Mouse (Mus musculus): ENCODE measurements around the gene Tgfb2.

The Tgfb2 gene

DNA sequence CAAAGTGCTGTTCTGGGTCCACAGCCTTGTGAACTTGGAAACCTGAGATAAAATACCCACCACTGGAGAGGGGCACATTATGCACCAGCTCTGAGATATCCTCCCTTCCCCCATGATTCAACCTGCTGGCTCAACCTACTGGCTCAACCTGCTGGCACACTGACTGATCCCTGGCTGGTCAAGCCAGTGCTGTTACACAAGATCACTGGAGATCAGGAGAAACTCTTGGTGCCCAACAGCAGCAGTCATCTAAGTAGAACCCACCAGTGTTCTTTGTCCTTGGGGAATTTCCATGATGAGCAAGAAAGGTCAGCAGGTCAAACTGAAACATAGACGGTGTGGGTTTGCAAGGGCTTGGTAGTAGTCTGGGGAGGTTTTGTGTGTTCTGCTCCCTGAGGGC, 49.6 kb downstream of the Tgfb2 start:
- DNase-seq (ENCODE audit: low spot score): no peak

DNA sequence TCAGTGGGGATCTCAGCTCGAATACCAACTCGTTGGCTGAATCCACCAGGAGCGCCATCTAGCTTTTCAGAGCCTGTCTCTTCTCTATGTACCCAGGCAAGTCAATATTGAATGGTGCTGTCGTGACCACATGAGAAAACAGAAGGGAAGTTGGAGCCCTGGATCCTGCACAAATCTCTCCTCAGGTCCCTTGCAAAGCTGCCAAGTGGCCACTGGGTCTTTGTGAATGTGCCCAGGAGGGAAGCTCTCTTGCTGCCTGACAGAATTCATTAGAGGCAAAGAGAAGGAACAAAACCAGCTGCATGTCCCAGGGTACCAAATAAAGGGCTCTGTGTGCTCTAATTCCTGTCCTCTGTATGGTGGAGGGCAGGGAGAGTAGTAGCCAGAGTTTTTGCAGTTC, 50.7 kb downstream of the Tgfb2 start:
- DNase-seq (ENCODE audit: low spot score): no peak

DNA sequence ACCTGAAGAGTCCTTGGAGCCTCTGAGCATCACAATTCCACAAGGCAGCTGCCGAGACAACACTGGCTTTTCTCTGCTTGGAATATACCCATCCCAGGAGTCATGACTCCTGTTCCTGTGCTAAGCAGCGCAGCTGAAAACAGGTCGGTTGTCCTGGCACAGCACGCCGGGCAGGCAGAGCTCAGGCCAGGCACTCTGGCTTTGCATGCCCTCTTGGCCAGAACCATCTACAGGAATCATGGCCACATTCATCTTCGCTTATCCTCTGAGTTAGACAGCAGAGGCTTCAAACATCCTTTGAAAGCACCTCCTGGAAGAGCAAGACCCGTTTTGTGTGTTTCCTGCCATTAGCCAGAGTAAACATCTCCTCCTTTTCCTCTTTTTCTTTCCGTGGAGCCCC, 53.6 kb downstream of the Tgfb2 start:
- no peak for DNase-seq (ENCODE audit: low spot score)

DNA sequence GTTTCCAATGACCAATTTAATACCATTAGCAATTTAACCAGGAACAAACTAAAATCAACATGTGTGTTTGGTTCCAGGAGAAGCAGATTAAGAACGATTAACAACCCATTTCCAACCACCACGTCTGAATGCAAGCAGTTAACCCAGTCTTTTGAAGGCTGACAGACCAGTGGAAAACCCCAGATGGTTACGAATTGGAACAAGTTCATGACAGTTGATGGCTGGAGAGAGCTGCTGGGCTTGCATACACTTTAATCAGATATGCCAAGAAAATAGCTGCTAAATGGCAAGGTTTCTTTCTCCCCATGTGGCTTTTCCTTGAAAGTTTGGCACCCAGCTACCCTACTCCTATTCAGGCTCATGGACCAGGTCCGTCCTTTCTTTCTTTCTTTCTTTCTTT, 55.8 kb downstream of the Tgfb2 start:
- DNase-seq (ENCODE audit: low spot score): no peak

DNA sequence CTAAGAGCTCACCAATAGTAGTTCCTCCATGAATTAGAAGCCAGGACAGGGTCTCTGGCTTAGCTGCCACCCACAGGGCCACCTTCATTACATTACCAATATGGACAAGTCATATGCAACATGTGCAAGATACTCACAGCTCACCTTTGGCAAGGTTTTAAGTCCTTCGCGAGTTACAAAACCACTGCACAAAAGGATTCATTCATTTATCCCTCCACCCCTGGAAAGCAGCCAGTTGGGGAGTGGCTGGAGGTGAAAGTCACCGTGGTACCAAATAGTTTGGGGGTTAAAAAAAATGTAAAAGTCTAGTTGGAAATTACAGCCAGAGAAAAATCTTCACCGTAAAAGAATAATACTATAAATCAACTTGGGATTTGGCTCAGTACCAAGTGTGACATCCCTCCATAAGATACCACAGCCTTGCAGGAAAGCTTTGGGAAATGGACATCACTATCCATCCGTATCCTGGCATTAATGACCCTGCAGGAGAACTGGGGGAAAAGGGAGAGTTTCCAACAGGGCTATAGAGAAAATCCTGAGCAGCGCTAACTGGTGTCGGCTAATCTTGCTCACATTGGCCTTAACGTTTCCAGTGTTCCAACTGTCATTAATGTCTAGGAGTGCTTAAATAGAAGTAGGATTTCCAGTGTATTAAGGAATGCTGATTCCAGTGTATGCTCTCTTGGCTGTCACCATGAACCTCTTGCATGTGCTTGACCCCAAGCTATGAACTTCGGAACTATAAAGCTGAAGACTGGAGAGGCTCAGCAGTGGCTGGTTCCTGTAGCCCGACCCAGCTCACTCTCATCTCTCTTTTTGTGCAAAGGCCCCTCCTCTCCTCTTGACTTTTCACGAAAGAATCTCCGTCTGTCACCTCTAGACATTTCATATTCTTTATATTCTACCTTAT, 68.2 kb downstream of the Tgfb2 start:
- DNase-seq (ENCODE audit: low spot score): no peak

DNA sequence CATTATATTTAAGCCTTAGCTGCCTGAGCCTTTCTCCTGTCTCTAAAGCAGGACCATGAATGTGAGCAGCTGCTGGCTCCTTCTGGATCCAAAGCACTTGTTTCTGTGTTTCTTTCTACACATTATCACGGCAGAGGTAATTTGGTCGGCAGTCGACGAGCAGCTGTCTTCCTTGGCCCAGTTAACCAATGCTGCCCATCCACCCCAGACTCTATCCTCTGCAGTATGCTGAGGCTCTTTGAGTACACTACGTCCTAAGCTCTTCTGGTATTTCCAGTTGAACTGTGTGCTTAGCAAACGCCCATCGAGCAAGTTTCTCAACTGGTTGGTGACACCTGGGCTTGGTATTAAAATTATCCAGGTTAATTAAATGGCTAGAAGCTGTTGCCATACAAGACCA, 70.7 kb downstream of the Tgfb2 start:
- DNase-seq (ENCODE audit: low spot score): no peak

DNA sequence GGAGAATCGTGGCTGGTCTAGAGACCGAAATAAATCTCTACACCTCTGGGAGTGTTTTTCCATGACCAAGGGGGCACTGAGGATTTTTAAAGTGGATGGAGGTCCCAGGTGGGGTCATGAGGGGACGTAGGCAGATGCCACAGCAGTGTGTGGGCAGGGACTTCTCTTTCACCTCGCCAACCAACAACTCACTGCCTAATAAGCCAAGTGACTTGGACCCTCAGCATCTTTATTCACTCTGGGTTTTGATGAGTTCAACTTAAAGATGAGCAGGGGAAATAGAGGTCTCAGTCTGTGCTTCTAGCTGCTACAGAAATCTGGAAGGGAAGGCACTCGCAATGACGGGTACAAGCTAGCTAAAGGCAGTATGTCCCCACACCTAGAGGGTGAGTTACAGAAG, 74.3 kb downstream of the Tgfb2 start:
- no peak for DNase-seq (ENCODE audit: low spot score)

DNA sequence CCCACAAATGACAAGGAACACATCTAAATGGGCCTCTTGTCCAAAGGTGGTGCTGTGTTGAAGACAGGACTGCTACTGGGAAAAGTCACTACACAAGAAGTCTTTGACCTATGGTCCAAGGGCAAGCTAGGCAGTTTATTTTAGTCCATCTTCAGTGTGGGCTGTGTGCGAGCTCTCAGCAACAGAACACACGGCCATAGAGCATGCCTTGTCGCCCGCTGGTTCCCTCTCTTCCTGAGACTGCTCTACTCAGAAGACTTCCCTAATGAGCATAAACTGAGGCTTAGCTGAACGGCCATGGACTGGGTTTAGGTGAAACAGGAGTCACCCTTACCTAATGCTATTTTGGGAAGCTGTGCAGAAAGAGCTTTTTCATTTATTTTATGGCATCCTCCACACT, 74.8 kb downstream of the Tgfb2 start:
- no peak for DNase-seq (ENCODE audit: low spot score)

DNA sequence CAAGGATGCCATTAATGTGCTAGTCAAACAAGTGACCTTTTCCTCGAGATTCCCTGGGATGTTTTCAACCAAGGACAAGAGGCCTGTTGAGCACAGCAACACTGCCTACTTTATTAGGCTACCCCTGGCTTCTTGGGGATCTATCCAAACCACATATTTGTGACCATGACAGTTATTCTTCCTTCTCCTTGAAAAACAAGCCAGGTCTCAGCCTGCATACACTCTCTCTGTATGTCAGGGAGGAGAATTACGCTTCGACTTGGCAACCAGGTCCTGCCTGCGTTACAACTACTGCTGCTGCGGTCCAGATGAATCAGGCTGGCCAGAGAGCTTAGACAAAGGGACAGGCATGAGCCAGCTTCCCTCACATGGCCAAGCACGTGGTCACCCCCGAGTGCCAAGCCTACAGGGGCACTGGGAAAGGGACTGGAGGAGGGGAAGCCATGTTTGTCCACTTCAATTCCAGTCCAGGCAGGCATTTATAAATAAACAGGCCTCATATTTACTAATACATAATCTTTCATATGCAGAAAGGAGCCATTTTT, 78.3 kb downstream of the Tgfb2 start:
- DNase-seq (ENCODE audit: low spot score): no peak

DNA sequence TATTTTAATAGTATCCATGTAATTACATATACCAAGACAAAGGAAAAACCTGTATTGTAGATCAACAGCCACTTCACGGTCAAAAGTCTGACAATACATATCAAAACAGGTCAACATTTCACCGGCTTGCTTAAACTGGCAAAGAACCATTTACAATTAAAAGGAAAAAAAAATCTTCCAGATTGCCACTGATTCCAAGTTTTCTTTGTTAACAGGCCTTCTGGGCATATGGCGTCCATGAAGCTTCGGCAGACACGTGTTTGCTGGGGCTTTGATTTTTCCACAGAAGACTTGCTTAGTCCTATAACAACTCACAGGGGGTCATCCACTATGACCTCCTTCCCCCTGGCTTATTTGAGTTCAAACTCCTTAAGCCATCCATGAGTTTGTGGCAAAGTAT, 81.3 kb downstream of the Tgfb2 start:
- DNase-seq (ENCODE audit: low spot score): no peak

DNA sequence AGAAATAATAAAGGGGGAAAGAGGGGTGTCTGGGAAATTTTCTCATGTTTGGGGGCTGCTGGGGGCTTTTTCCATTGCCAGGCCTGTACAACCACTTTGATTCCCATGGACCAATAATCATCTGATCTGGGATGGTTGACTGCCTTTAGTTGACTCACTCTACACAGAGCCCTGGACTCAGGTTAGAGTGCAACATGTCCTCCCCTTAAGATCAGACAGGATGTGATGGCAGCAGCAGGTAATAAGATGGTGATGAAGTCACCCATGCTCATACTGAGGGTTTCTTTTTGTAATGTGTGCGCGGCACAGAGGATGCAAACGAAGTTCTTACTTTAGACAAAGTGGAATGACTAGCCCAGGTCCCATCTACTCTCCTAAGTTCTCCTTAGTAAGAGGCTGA, 84.0 kb downstream of the Tgfb2 start:
- no peak for DNase-seq (ENCODE audit: low spot score)

DNA sequence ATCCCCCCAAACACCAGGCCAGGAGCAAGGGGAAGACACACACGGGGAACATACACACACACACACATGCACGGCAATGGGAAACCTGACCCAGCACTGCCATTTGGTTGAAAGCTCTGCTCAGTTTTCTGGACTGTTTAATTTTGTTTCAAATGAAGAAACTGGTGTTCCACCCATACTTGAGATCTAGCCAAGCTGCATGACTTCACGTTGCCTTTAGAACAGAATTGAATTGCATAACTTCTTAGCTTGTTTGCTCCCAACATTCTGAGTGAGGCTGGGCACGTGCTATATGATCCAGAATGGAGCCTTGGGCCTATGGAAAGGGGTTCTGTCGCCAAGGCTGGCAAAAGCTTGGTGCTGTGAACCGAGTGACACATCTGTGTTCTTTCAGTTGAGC, 87.5 kb downstream of the Tgfb2 start:
- DNase-seq (ENCODE audit: low spot score): no peak

DNA sequence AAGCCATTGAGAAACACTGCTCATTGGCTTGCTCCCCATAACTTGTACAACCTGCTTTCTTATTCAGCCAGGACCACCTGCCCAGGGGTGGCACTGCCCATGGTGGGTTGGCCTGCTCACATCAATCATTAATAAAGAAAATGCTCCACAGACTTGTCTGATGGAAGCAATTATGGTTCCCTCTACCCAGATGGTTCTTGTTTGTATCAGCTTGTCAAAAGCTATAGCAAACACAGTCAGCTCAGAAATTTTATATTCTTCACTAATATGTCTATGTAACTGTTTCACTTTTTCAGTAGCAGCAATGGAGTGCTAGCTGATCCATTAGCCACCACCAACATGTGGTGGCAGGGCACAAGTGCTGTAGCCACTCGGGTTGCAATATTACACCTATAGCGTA, 94.4 kb downstream of the Tgfb2 start:
- DNase-seq (ENCODE audit: low spot score): no peak

DNA sequence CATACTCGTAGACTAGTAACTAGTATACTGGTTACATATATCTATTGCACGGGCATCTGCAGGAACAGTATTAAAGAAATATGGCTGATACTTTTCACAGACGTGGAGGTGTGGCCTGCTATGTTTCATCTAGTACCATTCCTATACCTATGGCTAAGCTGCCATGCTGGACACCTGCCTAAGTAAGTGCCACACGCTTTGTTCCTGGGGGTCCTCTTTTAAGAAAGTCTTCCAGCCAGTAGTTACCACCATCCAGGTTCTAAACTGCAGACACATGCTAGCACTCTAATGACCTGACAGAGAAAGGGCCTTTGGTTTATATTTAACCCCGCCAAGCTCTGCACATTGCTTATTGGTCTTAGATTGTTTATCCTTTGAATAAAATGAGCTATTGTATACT, 95.3 kb downstream of the Tgfb2 start:
- DNase-seq (ENCODE audit: low spot score): no peak

DNA sequence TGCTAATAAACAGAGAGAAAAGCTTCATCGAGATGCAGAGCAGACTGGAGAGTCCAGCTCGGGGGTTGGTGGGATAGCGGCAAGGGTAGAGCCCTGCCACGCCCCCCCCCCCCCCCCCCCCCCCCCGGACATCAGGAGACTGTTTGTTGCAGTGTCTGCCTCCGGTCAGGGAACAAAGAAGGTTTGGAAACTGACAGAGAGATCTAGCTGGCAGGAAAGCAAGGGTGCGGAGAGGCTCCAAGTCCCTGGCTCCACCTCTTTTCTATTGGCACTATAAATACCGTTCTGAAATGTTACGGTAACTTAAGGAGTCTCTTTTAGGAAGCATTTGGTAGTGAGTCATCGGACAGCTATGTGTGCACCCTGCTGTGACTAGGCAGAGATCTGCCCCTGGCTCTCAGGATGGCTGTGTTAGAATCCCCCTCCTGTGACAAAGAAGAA, 96.0 kb downstream of the Tgfb2 start:
- peak; percentile 67 for DNase-seq (ENCODE audit: low spot score)

DNA sequence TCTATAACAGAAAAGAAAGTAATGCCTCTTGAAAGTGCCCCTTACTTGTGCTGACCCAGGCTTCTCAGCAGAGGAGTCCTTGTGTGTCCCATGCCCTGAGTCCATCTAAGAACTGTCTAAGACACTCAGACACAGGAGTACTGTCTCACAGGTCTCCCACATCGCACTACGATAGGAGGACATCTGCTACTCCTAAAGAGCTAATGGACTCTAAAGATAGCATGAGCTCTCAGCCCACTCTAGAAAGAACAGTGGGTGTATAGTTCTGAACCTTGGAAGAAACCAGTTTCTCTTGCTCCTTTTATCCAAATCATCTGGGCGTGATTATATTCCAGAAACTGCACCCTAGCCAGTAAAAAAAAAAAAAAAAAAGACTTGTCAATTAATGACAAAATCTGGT, 97.7 kb downstream of the Tgfb2 start:
- DNase-seq (ENCODE audit: low spot score): no peak

DNA sequence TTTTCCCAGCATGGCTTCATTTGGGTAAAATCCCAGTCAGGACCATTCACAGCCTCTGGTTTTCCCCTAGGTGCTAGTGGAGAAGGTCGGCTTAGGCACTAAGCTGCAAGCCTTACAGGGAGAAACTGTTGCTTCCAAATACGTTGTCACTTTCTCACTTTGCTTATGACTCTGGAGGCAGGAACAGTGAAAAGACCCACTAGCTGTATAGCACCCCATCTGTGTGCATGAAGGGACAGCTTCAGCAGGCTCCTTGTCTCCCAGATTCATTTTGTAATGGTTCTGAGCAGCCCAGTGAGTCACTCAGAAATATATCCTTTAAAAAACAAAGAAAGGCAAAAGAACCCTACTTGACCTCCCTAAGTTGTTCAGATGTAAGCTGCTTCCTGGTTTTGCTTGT, 100.2 kb downstream of the Tgfb2 start:
- DNase-seq (ENCODE audit: low spot score): no peak

DNA sequence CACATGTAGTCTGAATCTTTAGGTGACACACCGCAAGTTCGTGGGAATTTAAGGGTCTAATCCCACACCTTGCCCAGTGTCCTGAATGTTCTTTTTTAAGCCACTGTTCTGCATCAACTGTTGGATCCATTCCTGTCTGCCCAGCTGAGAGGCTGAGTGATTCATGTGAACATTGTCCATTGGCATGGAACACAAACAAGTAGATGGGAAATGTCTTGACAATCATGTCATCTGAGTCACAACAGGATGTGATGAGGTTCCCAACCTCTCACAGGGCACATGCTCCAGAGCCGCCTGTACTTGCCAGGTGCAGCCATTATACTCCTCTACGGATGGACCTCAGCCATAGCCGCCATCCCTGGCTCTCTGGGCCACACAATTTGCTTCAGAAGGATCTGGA, 101.7 kb downstream of the Tgfb2 start:
- DNase-seq (ENCODE audit: low spot score): no peak

DNA sequence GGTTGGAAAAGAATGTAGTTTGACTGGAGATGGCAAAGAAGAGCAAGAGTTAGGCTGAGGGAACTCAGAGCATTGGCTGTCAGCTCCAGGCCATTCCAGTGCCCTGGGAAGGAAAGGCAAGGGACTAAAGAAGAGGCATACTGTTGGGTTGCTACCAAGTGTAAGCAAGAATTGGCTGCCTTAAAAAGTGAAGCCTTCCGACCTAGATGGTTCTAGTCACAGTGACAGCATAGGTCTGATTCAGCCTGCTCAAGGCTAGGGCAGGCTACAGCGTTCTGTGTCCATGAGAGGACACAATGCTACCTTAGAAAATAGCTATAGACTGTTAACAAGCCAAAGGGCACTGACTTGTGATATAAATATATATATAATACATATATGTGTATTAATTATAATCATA, 117.6 kb downstream of the Tgfb2 start:
- no peak for DNase-seq (ENCODE audit: low spot score)

DNA sequence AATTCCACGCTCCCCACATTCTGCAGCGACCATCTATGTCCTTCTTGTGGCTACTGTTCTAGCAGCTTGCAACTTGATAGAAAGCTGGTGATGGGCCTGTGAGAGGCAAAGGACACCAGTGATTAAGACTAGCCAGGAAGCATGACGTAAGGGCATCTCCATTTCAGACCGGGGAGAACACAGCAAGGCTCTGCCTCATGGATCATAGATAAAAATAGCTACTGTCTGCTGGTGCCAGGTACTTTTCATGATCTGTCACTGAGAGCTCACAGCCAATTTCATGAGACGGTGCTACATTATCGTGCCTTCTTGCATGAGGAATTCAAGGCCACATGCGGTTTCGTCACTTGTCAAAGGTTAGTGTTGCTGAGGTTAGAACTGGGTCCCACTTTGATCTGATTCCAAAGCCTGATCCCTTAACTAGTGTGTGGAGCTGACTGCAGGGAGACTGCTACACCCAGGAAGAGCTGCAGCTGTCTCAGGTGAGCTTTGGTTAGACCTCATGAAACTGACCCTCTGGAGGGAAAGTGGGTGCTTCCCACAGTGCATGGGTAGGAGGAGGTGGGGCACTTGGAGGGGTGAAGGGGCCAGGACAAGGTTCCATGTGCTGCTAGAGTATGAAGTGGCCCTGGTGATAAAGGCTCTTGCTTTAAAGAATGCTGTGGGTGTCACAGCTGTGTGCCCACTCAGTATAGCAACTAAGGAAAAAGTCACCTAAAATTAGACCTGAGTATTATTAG, 118.6 kb downstream of the Tgfb2 start:
- DNase-seq (ENCODE audit: low spot score): no peak

DNA sequence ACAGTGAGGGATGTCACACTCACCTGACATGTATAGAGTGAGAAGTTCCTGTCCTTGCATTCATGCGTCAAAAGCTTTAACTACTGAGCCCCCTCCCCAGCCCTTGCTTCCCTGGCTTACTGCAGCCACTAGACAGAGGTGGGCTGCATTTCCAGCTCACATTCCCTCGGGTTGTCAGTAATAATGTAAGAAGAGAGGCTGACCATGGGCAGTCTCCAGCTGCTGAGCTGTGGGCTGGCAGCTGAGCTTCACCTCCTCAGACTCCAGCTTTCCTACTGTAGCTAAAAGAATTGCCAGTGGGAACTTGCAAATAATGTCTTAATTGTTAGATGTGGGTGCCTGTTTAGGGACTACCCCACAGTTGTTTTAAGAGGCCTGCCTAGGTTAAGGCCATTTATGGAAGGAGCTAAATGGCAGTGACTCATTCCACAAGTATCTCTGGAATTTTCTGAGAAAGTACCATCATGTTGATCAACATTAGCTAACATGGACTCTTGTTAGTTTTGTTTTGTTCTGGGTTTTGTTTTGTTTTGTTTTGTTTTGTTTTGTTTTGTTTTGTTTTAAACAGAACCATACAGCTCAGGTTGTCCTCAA, 120.1 kb downstream of the Tgfb2 start:
- DNase-seq (ENCODE audit: low spot score): no peak

DNA sequence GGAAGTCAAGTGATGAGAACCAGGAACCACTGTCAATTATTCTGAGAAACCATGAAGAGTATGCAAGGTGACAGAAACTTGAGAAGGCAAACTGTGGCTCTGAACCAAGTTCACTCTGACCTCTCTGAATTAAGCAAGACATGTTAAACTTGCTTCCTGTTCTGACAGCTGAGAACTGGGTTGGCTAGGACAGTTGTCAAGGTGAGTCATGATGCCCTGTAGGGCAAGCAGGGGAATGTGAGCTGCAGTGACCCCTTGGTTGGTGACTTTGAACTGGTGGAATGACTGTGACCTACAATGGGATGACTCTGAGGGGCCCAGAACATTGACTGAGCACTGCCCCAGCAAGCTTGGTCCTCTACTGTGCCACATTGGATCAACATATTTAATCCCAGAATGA, 121.9 kb downstream of the Tgfb2 start:
- no peak for DNase-seq (ENCODE audit: low spot score)

DNA sequence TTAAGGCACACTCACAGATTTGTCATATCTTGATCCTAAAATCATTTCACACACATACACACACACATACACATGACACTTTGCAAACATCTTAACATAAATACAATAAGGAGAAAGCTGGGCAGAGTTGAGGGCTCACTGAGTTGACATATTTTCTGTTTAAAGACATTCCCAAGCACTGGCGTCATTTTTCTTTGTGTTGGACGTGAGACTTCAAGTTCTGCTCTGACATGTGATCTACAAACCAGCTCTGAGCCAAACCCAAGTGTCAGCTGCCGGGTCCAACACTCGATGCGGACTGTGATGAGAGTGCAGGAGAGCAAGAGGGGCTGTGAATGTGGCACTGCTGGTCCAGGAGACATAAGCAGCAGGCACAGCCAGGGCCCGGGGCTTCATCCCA, 123.7 kb downstream of the Tgfb2 start:
- no peak for DNase-seq (ENCODE audit: low spot score)
